Mouse (Mus musculus): ENCODE data around the gene Ms4a6c. TPM values are rescaled to one million over a fixed set of nuclear protein-coding genes. Genes with fewer than 3 reads are reported as not detected.

Ms4a6c gene
- polyA plus RNA-seq, 2 experiments = 6.8 to 7.2 TPM

- H3K9ac ChIP-seq (ENCODE audit: low read depth, low read length, severe bottlenecking) = no peak overlapping the region
- no peaks in the 10 kb centered on the region for H3K27me3 ChIP-seq (ENCODE audit: control insufficient read depth, insufficient read depth, low read length)
- no peak overlapping the region for H3K4me3 ChIP-seq (replicated peaks; ENCODE audit: low read length)
- H3K36me3 ChIP-seq (ENCODE audit: control insufficient read depth, insufficient read depth, low read length) = no peaks in the 10 kb centered on the region
- ATAC-seq (ENCODE audit: low FRiP score, low read depth) (no peak), DNase-seq (ENCODE audit: low spot score) (no peak)
- H3K9me3 ChIP-seq (ENCODE audit: control insufficient read depth, low read length) = no peaks in the 10 kb centered on the region
- WGBS = 87% methylated on average over 2 of the region's 2 CpGs
- no peaks in the 10 kb centered on the region for H3K4me1 ChIP-seq (ENCODE audit: control insufficient read depth, insufficient read depth, low read length)
- no peak overlapping the region for H3K27ac ChIP-seq (replicated peaks; ENCODE audit: low read depth, low read length)
- no peak overlapping the region for H3K4me2 ChIP-seq (replicated peaks; ENCODE audit: low read depth, low read length, severe bottlenecking)
- TF ChIP-seq POLR2A (IDR thresholded peaks at IDR 0.05; ENCODE audit: borderline replicate concordance, extremely low read depth, insufficient read depth, insufficient read length) = no peak
These were observed 13.5 kb downstream of the Ms4a6c start for GRCm38 (mm10) chr19:11482684-11483083.

DNA sequence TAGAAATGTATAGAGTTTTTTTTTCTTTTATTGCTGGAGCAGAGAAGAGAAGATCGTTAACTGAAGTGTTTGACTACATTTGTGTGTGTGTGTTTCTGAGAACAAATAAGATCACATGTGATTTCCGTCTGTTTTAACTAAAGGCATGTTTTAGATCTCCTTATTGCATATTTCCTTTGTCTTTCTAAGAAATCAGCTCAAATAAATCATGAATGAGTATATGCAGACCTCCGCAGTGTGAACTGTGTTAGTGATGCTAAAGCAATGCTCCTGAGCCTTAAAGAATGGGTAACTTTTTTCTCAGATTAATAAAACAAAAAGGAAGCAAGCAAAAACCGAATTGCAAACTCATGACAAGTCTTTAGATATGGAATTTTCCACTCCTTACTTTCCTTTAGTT, 14.8 kb downstream of the Ms4a6c start:
- Histone ChIP-seq H3K4me2 (replicated peaks; ENCODE audit: low read depth, low read length, severe bottlenecking) (no peak overlapping the region), H3K9ac (ENCODE audit: low read depth, low read length, severe bottlenecking) (no peak overlapping the region), H3K27ac (replicated peaks; ENCODE audit: low read depth, low read length) (no peak overlapping the region), H3K9me3 (ENCODE audit: control insufficient read depth, low read length) (no peaks in the 10 kb centered on the region), H3K4me1 (ENCODE audit: control insufficient read depth, insufficient read depth, low read length) (no peaks in the 10 kb centered on the region), H3K4me3 (replicated peaks; ENCODE audit: low read length) (no peak overlapping the region), H3K27me3 (ENCODE audit: control insufficient read depth, insufficient read depth, low read length) (no peaks in the 10 kb centered on the region), H3K36me3 (ENCODE audit: control insufficient read depth, insufficient read depth, low read length) (no peaks in the 10 kb centered on the region)
- WGBS = 66% methylated on average over 4 of the region's 4 CpGs
- DNase-seq (ENCODE audit: low spot score) = no peak
- no peak for ATAC-seq (ENCODE audit: low FRiP score, low read depth)
- no peak for TF ChIP-seq POLR2A (IDR thresholded peaks at IDR 0.05; ENCODE audit: borderline replicate concordance, extremely low read depth, insufficient read depth, insufficient read length)

- ATAC-seq (ENCODE audit: low FRiP score, low read depth) = no peak
- WGBS = 72% methylated on average over 3 of the region's 3 CpGs
These were observed 15.2 kb downstream of the Ms4a6c start for GRCm38 (mm10) chr19:11484388-11484787.

DNA sequence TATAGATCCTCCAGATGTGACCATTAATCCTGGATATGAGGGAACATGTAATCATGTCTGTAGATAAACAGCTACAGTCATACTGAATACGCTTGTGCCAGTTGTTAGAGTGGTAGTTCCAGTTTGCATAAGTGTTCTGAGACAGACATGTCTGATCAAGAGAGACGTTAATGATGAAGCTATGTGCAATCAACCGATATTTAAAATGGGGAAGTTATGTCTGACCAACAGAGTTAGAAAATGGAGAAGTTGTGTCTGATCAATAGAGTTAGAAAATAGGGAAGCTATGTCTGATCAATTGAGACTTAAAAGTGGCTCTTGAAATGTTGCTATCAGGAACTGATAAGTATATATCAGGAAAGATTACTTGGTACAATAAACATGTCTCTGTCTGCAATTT, 16.1 kb downstream of the Ms4a6c start:
- no peak for TF ChIP-seq POLR2A (IDR thresholded peaks at IDR 0.05; ENCODE audit: borderline replicate concordance, extremely low read depth, insufficient read depth, insufficient read length)
- Histone ChIP-seq H3K9ac (ENCODE audit: low read depth, low read length, severe bottlenecking) (no peak overlapping the region), H3K4me3 (replicated peaks; ENCODE audit: low read length) (no peak overlapping the region), H3K4me1 (ENCODE audit: control insufficient read depth, insufficient read depth, low read length) (no peaks in the 10 kb centered on the region), H3K9me3 (ENCODE audit: control insufficient read depth, low read length) (no peaks in the 10 kb centered on the region), H3K4me2 (replicated peaks; ENCODE audit: low read depth, low read length, severe bottlenecking) (no peak overlapping the region), H3K27ac (replicated peaks; ENCODE audit: low read depth, low read length) (no peak overlapping the region), H3K27me3 (ENCODE audit: control insufficient read depth, insufficient read depth, low read length) (no peaks in the 10 kb centered on the region), H3K36me3 (ENCODE audit: control insufficient read depth, insufficient read depth, low read length) (no peaks in the 10 kb centered on the region)
- DNase-seq (ENCODE audit: low spot score) (no peak), ATAC-seq (ENCODE audit: low FRiP score, low read depth) (no peak)
- WGBS = 86% methylated on average over 3 of the region's 3 CpGs

More at GRCm38 (mm10) chr19:11484388-11484787, 15.2 kb downstream of the Ms4a6c start:
- H3K9ac ChIP-seq (ENCODE audit: low read depth, low read length, severe bottlenecking) = no peak overlapping the region
- no peak for TF ChIP-seq POLR2A (IDR thresholded peaks at IDR 0.05; ENCODE audit: borderline replicate concordance, extremely low read depth, insufficient read depth, insufficient read length)
- DNase-seq (ENCODE audit: low spot score) = no peak
- no peaks in the 10 kb centered on the region for H3K36me3 ChIP-seq (ENCODE audit: control insufficient read depth, insufficient read depth, low read length)
- H3K27ac ChIP-seq (replicated peaks; ENCODE audit: low read depth, low read length) = no peak overlapping the region
- H3K4me1 ChIP-seq (ENCODE audit: control insufficient read depth, insufficient read depth, low read length) = no peaks in the 10 kb centered on the region
- no peak overlapping the region for H3K4me2 ChIP-seq (replicated peaks; ENCODE audit: low read depth, low read length, severe bottlenecking)
- H3K9me3 ChIP-seq (ENCODE audit: control insufficient read depth, low read length) = no peaks in the 10 kb centered on the region
- H3K4me3 ChIP-seq (replicated peaks; ENCODE audit: low read length) = no peak overlapping the region
- no peaks in the 10 kb centered on the region for H3K27me3 ChIP-seq (ENCODE audit: control insufficient read depth, insufficient read depth, low read length)

- no peak for TF ChIP-seq POLR2A (IDR thresholded peaks at IDR 0.05; ENCODE audit: borderline replicate concordance, extremely low read depth, insufficient read depth, insufficient read length)
- DNase-seq (ENCODE audit: low spot score) (no peak), ATAC-seq (ENCODE audit: low FRiP score, low read depth) (no peak)
- Histone ChIP-seq H3K27me3 (ENCODE audit: control insufficient read depth, insufficient read depth, low read length) (no peaks in the 10 kb centered on the region), H3K4me2 (replicated peaks; ENCODE audit: low read depth, low read length, severe bottlenecking) (no peak within 1 kb of the TSS), H3K4me1 (ENCODE audit: control insufficient read depth, insufficient read depth, low read length) (no peaks in the 10 kb centered on the region), H3K36me3 (ENCODE audit: control insufficient read depth, insufficient read depth, low read length) (no peaks in the 10 kb centered on the region), H3K9me3 (ENCODE audit: control insufficient read depth, low read length) (no peaks in the 10 kb centered on the region), H3K27ac (replicated peaks; ENCODE audit: low read depth, low read length) (no peak within 1 kb of the TSS), H3K4me3 (replicated peaks; ENCODE audit: low read length) (no peak within 1 kb of the TSS), H3K9ac (ENCODE audit: low read depth, low read length, severe bottlenecking) (no peak within 1 kb of the TSS)
- 81% methylated on average over 2 of the region's 2 CpGs for WGBS
These were observed 16.6 kb downstream of the Ms4a6c start, which contains the start of gene Gm8369 for GRCm38 (mm10) chr19:11485746-11486145. Gm8369 (plus strand) TSS chr19:11485938.

DNA sequence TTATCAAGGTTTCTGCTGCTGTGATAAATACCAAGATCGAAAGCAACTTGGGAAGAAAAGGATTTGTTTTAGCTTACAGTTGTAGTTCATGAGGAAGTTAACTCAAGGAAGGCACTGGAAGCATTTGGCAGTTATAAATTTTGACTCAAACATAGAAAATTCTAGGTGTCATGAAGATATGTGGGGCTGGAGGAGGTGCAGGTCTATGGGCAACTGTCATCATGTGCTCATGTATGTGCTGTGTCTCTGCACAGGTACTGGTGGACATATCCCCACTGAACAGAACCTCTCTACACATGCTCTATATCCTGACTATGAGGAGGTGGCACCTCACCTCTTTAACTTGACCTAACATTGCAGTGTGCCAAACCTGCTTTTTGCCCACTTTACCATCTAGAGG, 17.4 kb downstream of the Ms4a6c start:
- Histone ChIP-seq H3K9ac (ENCODE audit: low read depth, low read length, severe bottlenecking) (no peak overlapping the region), H3K36me3 (ENCODE audit: control insufficient read depth, insufficient read depth, low read length) (no peaks in the 10 kb centered on the region), H3K27ac (replicated peaks; ENCODE audit: low read depth, low read length) (no peak overlapping the region), H3K4me1 (ENCODE audit: control insufficient read depth, insufficient read depth, low read length) (no peaks in the 10 kb centered on the region), H3K4me3 (replicated peaks; ENCODE audit: low read length) (no peak overlapping the region), H3K9me3 (ENCODE audit: control insufficient read depth, low read length) (no peaks in the 10 kb centered on the region), H3K4me2 (replicated peaks; ENCODE audit: low read depth, low read length, severe bottlenecking) (no peak overlapping the region), H3K27me3 (ENCODE audit: control insufficient read depth, insufficient read depth, low read length) (no peaks in the 10 kb centered on the region)
- WGBS = 83% methylated on average over 1 of the region's 1 CpGs
- DNase-seq (ENCODE audit: low spot score) (no peak), ATAC-seq (ENCODE audit: low FRiP score, low read depth) (no peak)
- no peak for TF ChIP-seq POLR2A (IDR thresholded peaks at IDR 0.05; ENCODE audit: borderline replicate concordance, extremely low read depth, insufficient read depth, insufficient read length)

Measured in limb, embryonic 14.5 days (tissue).